Mouse (Mus musculus) lung, adult 2 months (tissue): Measurements from ENCODE around the gene Gmds.

ENCODE experiments used
- CTCF ChIP-seq: fragments of 200-500 bp; IDR thresholded peaks from 2 replicates; pipeline ENCODE4 v1.5.1; 2011; ENCODE audit warnings: mild to moderate bottlenecking, low read length, control low read depth; ENCODE audit not compliant: insufficient read depth
- POLR2A ChIP-seq: fragments of 200-500 bp; IDR thresholded peaks from 2 replicates; pipeline ENCODE4 v1.6.1; 2011; ENCODE audit warnings: low read depth, mild to moderate bottlenecking, control low read depth, low read length, borderline replicate concordance; ENCODE audit errors: extremely low read depth

GRCm38 (mm10) chr13:32298456-32298855 is 40.1 kb downstream of the Gmds start:
- TF ChIP-seq CTCF (no peak), POLR2A (no peak)
